Mouse (Mus musculus): ENCODE results near the gene Astn2. TPM values are rescaled to one million over a fixed set of nuclear protein-coding genes. Genes with fewer than 3 reads are reported as not detected.

Gene Astn2
- 0.76 TPM for polyA plus RNA-seq (2014; fragmentation: Illumina TruSeq; extraction: RNeasy Lipid Tissue Mini Kit (QIAGEN cat#74804); ENCODE audit: low read depth, low replicate concordance)

GRCm38 (mm10) chr4:66404201-66404711, at the start of gene Astn2:
Astn2 (minus strand) TSS chr4:66404611.

GRCm38 (mm10) chr4:65604504-65605150, 799.8 kb downstream of the Astn2 start, which contains the start of gene Trim32:
Trim32 (plus strand) TSS chr4:65604986.

All from adrenal gland, adult 10 weeks (tissue).